Mouse (Mus musculus): ENCODE measurements at regions not wholly inside any gene's neighbourhood (a gene's known extent, or its start where the extent isn't known, plus 50 kb on each side); places are given as distances from the start of the nearest gene placed in this dataset.

GRCm38 (mm10) chr4:82160233-82160632 is 545.3 kb downstream of the Nfib start:
- in situ Hi-C loops (cut with MboI; ENCODE audit: low sequenced_read_pairs in 2 of 2, unreplicated experiment in 2 of 2), result no loop called here
- TF ChIP-seq HCFC1 (IDR thresholded peaks at IDR 0.05; ENCODE audit: borderline replicate concordance, insufficient read depth, low read length), result no peak
- no peak for TF ChIP-seq ZC3H11A (IDR thresholded peaks at IDR 0.05; ENCODE audit: borderline replicate concordance, low read depth, low read length)
- no peak for TF ChIP-seq ZNF384 (IDR thresholded peaks at IDR 0.05; ENCODE audit: low read depth, low read length)
- no peak for TF ChIP-seq MAFK (IDR thresholded peaks at IDR 0.05; ENCODE audit: insufficient read depth, low read depth, low read length)
- no peak for TF ChIP-seq CHD2 (IDR thresholded peaks at IDR 0.05; ENCODE audit: low read depth, low read length)
- H3K27ac ChIP-seq (ENCODE audit: insufficient read depth, low read depth, low read length, poor library complexity, severe bottlenecking), result no peak overlapping the region

GRCm38 (mm10) chr4:82155642-82156320 is 549.8 kb downstream of the Nfib start:
- no peaks in the 10 kb centered on the region for H3K4me1 ChIP-seq (ENCODE audit: control insufficient read depth in 2 of 2, insufficient read depth in 2 of 2, low read length in 2 of 2, poor library complexity in 1 of 2)

More at GRCm38 (mm10) chr4:82160233-82160632, 545.3 kb downstream of the Nfib start:
- DNase-seq (ENCODE audit: low read depth, low spot score), result no peak
- Histone ChIP-seq H3K9ac (ENCODE audit: insufficient read depth, low read depth, low read length, poor library complexity, severe bottlenecking) (no peak overlapping the region), H3K4me1 (ENCODE audit: control insufficient read depth in 2 of 2, insufficient read depth in 2 of 2, low read length in 2 of 2, poor library complexity in 1 of 2) (no peaks in the 10 kb centered on the region), H3K9me3 (ENCODE audit: control insufficient read depth, insufficient read depth, low read depth, low read length) (no peaks in the 10 kb centered on the region), H3K36me3 (ENCODE audit: control insufficient read depth, insufficient read depth, low read length, poor library complexity, severe bottlenecking) (no peaks in the 10 kb centered on the region), H3K4me3 (ENCODE audit: insufficient read depth in 1 of 2, low read depth in 1 of 2, low read length in 2 of 2, poor library complexity in 1 of 2, severe bottlenecking in 1 of 2) (no peak overlapping the region)

GRCm38 (mm10) chr4:82154021-82154555 is 551.5 kb downstream of the Nfib start:
- Histone ChIP-seq H3K36me3 (ENCODE audit: control insufficient read depth, insufficient read depth, low read length, poor library complexity, severe bottlenecking) (no peaks in the 10 kb centered on the region), H3K4me1 (ENCODE audit: control insufficient read depth in 2 of 2, insufficient read depth in 2 of 2, low read length in 2 of 2, poor library complexity in 1 of 2) (no peaks in the 10 kb centered on the region), H3K27ac (ENCODE audit: insufficient read depth, low read depth, low read length, poor library complexity, severe bottlenecking) (no peak overlapping the region), H3K9ac (ENCODE audit: insufficient read depth, low read depth, low read length, poor library complexity, severe bottlenecking) (no peak overlapping the region), H3K4me3 (ENCODE audit: insufficient read depth in 1 of 2, low read depth in 1 of 2, low read length in 2 of 2, poor library complexity in 1 of 2, severe bottlenecking in 1 of 2) (no peak overlapping the region), H3K9me3 (ENCODE audit: control insufficient read depth, insufficient read depth, low read depth, low read length) (no peaks in the 10 kb centered on the region)
- TF ChIP-seq CHD2 (IDR thresholded peaks at IDR 0.05; ENCODE audit: low read depth, low read length) (no peak), HCFC1 (IDR thresholded peaks at IDR 0.05; ENCODE audit: borderline replicate concordance, insufficient read depth, low read length) (no peak), ZC3H11A (IDR thresholded peaks at IDR 0.05; ENCODE audit: borderline replicate concordance, low read depth, low read length) (no peak), MAFK (IDR thresholded peaks at IDR 0.05; ENCODE audit: insufficient read depth, low read depth, low read length) (no peak), ZNF384 (IDR thresholded peaks at IDR 0.05; ENCODE audit: low read depth, low read length) (no peak)
- no peak for DNase-seq (ENCODE audit: low read depth, low spot score)
- in situ Hi-C loops (cut with MboI; ENCODE audit: low sequenced_read_pairs in 2 of 2, unreplicated experiment in 2 of 2), result no loop called here

More at GRCm38 (mm10) chr4:82155642-82156320, 549.8 kb downstream of the Nfib start:
- Histone ChIP-seq H3K9me3 (ENCODE audit: control insufficient read depth, insufficient read depth, low read depth, low read length) (no peaks in the 10 kb centered on the region), H3K36me3 (ENCODE audit: control insufficient read depth, insufficient read depth, low read length, poor library complexity, severe bottlenecking) (no peaks in the 10 kb centered on the region), H3K9ac (ENCODE audit: insufficient read depth, low read depth, low read length, poor library complexity, severe bottlenecking) (no peak overlapping the region), H3K27ac (ENCODE audit: insufficient read depth, low read depth, low read length, poor library complexity, severe bottlenecking) (no peak overlapping the region), H3K4me3 (ENCODE audit: insufficient read depth in 1 of 2, low read depth in 1 of 2, low read length in 2 of 2, poor library complexity in 1 of 2, severe bottlenecking in 1 of 2) (no peak overlapping the region)
- DNase-seq (ENCODE audit: low read depth, low spot score), result no peak
- TF ChIP-seq CHD2 (IDR thresholded peaks at IDR 0.05; ENCODE audit: low read depth, low read length) (no peak), ZC3H11A (IDR thresholded peaks at IDR 0.05; ENCODE audit: borderline replicate concordance, low read depth, low read length) (no peak), HCFC1 (IDR thresholded peaks at IDR 0.05; ENCODE audit: borderline replicate concordance, insufficient read depth, low read length) (no peak), MAFK (IDR thresholded peaks at IDR 0.05; ENCODE audit: insufficient read depth, low read depth, low read length) (no peak), ZNF384 (IDR thresholded peaks at IDR 0.05; ENCODE audit: low read depth, low read length) (no peak)
- in situ Hi-C loops (cut with MboI; ENCODE audit: low sequenced_read_pairs in 2 of 2, unreplicated experiment in 2 of 2), result no loop called here

GRCm38 (mm10) chr4:82153604-82154003 is 551.9 kb downstream of the Nfib start:
- no peaks in the 10 kb centered on the region for H3K36me3 ChIP-seq (ENCODE audit: control insufficient read depth, insufficient read depth, low read length, poor library complexity, severe bottlenecking)
- TF ChIP-seq ZC3H11A (IDR thresholded peaks at IDR 0.05; ENCODE audit: borderline replicate concordance, low read depth, low read length), result no peak
- no peak for TF ChIP-seq ZNF384 (IDR thresholded peaks at IDR 0.05; ENCODE audit: low read depth, low read length)
- no peak for TF ChIP-seq CHD2 (IDR thresholded peaks at IDR 0.05; ENCODE audit: low read depth, low read length)
- TF ChIP-seq MAFK (IDR thresholded peaks at IDR 0.05; ENCODE audit: insufficient read depth, low read depth, low read length), result no peak
- TF ChIP-seq HCFC1 (IDR thresholded peaks at IDR 0.05; ENCODE audit: borderline replicate concordance, insufficient read depth, low read length), result no peak
- H3K27ac ChIP-seq (ENCODE audit: insufficient read depth, low read depth, low read length, poor library complexity, severe bottlenecking), result no peak overlapping the region
- no peak overlapping the region for H3K4me3 ChIP-seq (ENCODE audit: insufficient read depth in 1 of 2, low read depth in 1 of 2, low read length in 2 of 2, poor library complexity in 1 of 2, severe bottlenecking in 1 of 2)
- no peak overlapping the region for H3K9ac ChIP-seq (ENCODE audit: insufficient read depth, low read depth, low read length, poor library complexity, severe bottlenecking)
- in situ Hi-C loops (cut with MboI; ENCODE audit: low sequenced_read_pairs in 2 of 2, unreplicated experiment in 2 of 2), result no loop called here
- no peaks in the 10 kb centered on the region for H3K9me3 ChIP-seq (ENCODE audit: control insufficient read depth, insufficient read depth, low read depth, low read length)
- H3K4me1 ChIP-seq (ENCODE audit: control insufficient read depth in 2 of 2, insufficient read depth in 2 of 2, low read length in 2 of 2, poor library complexity in 1 of 2), result no peaks in the 10 kb centered on the region
- DNase-seq (ENCODE audit: low read depth, low spot score), result no peak
